Mouse (Mus musculus) embryonic facial prominence, embryonic 13.5 days (tissue): ENCODE data around the gene Trim58. TPM values are rescaled to one million over a fixed set of nuclear protein-coding genes. Genes with fewer than 3 reads are reported as not detected.

Experiments used
- ATAC-seq: fragments of 200-750 bp; cut with Nextera tagmentation; 2 replicates; pipeline ENCODE4 v1.8.0; 2017; ENCODE audit warnings: low read depth; ENCODE audit not compliant: insufficient number of reproducible peaks, insufficient read depth, low FRiP score, low TSS enrichment
- H3K27ac ChIP-seq: fragments of 300-500 bp; sonication (generic); 2 replicates; pipeline ENCODE4 v1.5.1; 2015; ENCODE audit warnings: moderate library complexity, mild to moderate bottlenecking, inconsistent platforms
- H3K27me3 ChIP-seq: fragments of 300-500 bp; sonication (generic); 2 replicates; pipeline ENCODE4 v1.6.1; 2015; ENCODE audit warnings: mild to moderate bottlenecking, inconsistent platforms
- H3K36me3 ChIP-seq: fragments of 300-500 bp; sonication (generic); 2 replicates; pipeline ENCODE4 v1.6.1; 2015; ENCODE audit warnings: mild to moderate bottlenecking, inconsistent platforms
- H3K4me1 ChIP-seq: fragments of 300-500 bp; sonication (generic); 2 replicates; pipeline ENCODE4 v1.6.1; 2015; ENCODE audit warnings: inconsistent platforms
- H3K4me2 ChIP-seq: fragments of 300-500 bp; sonication (generic); 2 replicates; pipeline ENCODE4 v1.6.1; 2015; ENCODE audit warnings: moderate library complexity, mild to moderate bottlenecking, inconsistent platforms
- H3K4me3 ChIP-seq: fragments of 300-500 bp; sonication (generic); 2 replicates; pipeline ENCODE4 v1.5.1; 2015; ENCODE audit warnings: mild to moderate bottlenecking, inconsistent platforms
- H3K9ac ChIP-seq: fragments of 300-500 bp; sonication (generic); 2 replicates; pipeline ENCODE4 v1.6.1; 2015; ENCODE audit warnings: mild to moderate bottlenecking, inconsistent platforms
- H3K9me3 ChIP-seq: fragments of 300-500 bp; sonication (generic); 2 replicates; pipeline ENCODE4 v1.6.1; 2016; ENCODE audit warnings: inconsistent platforms
- WGBS: fragments of 180-500 bp; shearing (Covaris S2); methylation state at CpG from one replicate; pipeline ENCODE4 v1.1.7; 2015; ENCODE audit warnings: mixed read lengths; 5-methylcytosine and 5-hydroxymethylcytosine counted together
- polyA plus RNA-seq: library from polyadenylated mRNA; unstranded; fragments of >200 nt; fragmentation: Nextera tagmentation; extraction: Ambion mirVana; gene quantifications from 2 replicates; pipeline ENCODE4 v1.2.1, GENCODE M21; 2015

Gene Trim58
- 0.13 and 0.23 TPM in 2 replicates for polyA plus RNA-seq

GRCm38 (mm10) chr11:58640272-58640867, at the start of gene Trim58:
Trim58 (plus strand) TSS chr11:58640465.
- whole genome bisulfite sequencing: 4% methylated on average over 34 of the region's 34 CpGs
- Histone ChIP-seq H3K9ac (peak within 1 kb of the TSS; percentile 54), H3K36me3 (no peaks in the 10 kb centered on the region), H3K4me2 (peak within 1 kb of the TSS; percentile 71), H3K9me3 (no peaks in the 10 kb centered on the region), H3K27ac (no peak within 1 kb of the TSS), H3K27me3 (peaks cover 51% of the 10 kb centered on the region), H3K4me1 (peaks cover 11% of the 10 kb centered on the region), H3K4me3 (peak within 1 kb of the TSS; percentile 40)
- ATAC-seq: no peak

DNA sequence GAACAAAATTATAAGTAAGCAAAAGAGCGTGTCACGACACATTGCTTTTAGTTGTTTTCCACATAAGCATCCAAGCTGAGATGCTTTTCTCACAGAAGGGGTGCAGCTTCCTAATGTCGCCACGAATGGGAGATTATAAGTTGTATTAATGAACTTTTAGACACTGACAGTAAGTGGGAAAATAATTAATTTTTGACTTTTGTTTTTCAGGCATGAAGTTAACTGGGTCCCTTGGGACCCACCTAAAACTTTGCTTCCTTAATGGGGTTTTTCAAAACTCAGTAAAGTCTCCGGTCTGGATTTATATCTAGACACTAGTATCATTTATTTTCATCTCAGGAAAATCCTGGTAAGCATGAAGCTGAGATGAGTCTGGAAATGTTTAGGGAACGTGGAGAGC, 45.5 kb upstream of the Trim58 start, which contains the start of gene Olfr324:
Olfr324 (plus strand) TSS at position 301 of the 400 bp plus-strand sequence.
- H3K27ac ChIP-seq: no peak within 1 kb of the TSS
- no peaks in the 10 kb centered on the region for H3K9me3 ChIP-seq
- H3K27me3 ChIP-seq: no peaks in the 10 kb centered on the region
- no peaks in the 10 kb centered on the region for H3K4me1 ChIP-seq
- no peak within 1 kb of the TSS for H3K4me3 ChIP-seq
- no peak within 1 kb of the TSS for H3K4me2 ChIP-seq
- no peak for ATAC-seq
- H3K36me3 ChIP-seq: no peaks in the 10 kb centered on the region
- H3K9ac ChIP-seq: no peak within 1 kb of the TSS
- WGBS: 70% methylated on average over 6 of the region's 6 CpGs

GRCm38 (mm10) chr11:58597837-58598236, 42.4 kb upstream of the Trim58 start:
- no peak for ATAC-seq
- Histone ChIP-seq H3K4me1 (no peaks in the 10 kb centered on the region), H3K27ac (no peak overlapping the region), H3K9ac (no peak overlapping the region), H3K9me3 (no peaks in the 10 kb centered on the region), H3K4me3 (no peak overlapping the region), H3K36me3 (no peaks in the 10 kb centered on the region), H3K4me2 (no peak overlapping the region), H3K27me3 (no peaks in the 10 kb centered on the region)
- WGBS: 86% methylated on average over 13 of the region's 13 CpGs

- H3K36me3 ChIP-seq: no peaks in the 10 kb centered on the region
- H3K4me3 ChIP-seq: no peak overlapping the region
- H3K4me2 ChIP-seq: no peak overlapping the region
- H3K27ac ChIP-seq: no peak overlapping the region
- no peak for ATAC-seq
- no peaks in the 10 kb centered on the region for H3K27me3 ChIP-seq
- no peaks in the 10 kb centered on the region for H3K4me1 ChIP-seq
- H3K9ac ChIP-seq: no peak overlapping the region
- no peaks in the 10 kb centered on the region for H3K9me3 ChIP-seq
Measured at GRCm38 (mm10) chr11:58602062-58602461, 38.2 kb upstream of the Trim58 start.

DNA sequence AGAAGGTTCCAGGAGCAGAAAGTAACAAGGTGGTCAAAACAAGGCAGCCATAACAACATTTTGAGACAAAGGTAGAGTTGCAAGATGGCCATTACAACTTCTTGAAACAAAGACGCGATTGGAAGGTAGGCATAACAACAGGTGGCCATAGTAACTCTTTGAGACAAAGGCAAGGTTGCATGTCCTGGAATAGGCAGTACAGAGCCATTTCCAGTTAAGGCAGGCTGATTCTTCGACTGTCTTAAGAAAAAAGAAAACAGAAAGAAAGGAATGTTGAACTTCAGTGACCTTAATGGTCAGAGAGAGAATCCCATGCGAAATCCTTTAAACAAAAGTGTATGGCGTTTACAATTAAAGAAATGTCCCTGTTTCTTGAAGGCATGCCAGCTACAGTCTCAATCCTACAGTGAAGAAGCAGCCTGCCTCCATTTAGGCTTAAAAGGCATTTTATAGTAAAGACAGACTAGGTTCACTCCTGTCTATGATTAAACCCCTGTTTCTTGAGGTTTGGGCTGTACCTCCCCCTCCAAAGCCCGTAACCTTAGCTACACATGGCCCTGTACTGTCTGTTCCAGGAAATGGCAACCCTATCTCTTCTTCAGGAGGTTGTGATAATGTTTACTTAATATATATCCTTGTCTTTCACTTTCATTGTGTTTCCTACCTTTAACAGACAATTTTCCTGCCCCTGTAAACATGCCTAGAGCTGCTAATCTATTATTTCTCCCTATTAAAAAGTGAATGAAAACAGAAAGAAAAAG, 37.3 kb upstream of the Trim58 start:
- H3K36me3 ChIP-seq: no peaks in the 10 kb centered on the region
- H3K27me3 ChIP-seq: no peaks in the 10 kb centered on the region
- ATAC-seq: no peak
- WGBS: 60% methylated on average over 6 of the region's 6 CpGs
- no peaks in the 10 kb centered on the region for H3K4me1 ChIP-seq
- H3K9ac ChIP-seq: no peak overlapping the region
- H3K4me2 ChIP-seq: no peak overlapping the region
- no peak overlapping the region for H3K4me3 ChIP-seq
- no peak overlapping the region for H3K27ac ChIP-seq
- no peaks in the 10 kb centered on the region for H3K9me3 ChIP-seq

DNA sequence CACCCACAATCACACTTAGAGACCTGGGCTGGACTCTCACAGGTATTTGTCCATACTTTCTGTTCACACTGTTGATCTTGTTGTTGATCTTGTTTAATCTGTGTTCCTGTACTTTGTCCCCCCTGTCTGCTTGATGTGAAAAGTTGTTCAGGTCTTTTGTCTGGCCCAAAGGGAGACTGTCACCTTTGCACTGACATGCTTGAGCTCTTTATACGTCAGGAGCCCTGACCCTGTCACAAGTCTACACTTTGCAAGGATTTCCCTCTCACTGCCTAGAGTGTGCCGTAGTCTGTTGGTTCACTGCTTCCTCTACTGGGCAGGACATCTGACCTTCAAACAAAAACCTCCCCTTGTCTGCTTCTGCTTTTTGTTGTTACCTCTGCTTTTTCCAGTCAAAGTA, 35.6 kb upstream of the Trim58 start:
- Histone ChIP-seq H3K9ac (no peak overlapping the region), H3K36me3 (no peaks in the 10 kb centered on the region), H3K27me3 (no peaks in the 10 kb centered on the region), H3K27ac (no peak overlapping the region), H3K4me3 (no peak overlapping the region), H3K4me2 (no peak overlapping the region), H3K4me1 (no peaks in the 10 kb centered on the region), H3K9me3 (no peaks in the 10 kb centered on the region)
- WGBS: 73% methylated on average over 2 of the region's 2 CpGs
- ATAC-seq: no peak

DNA sequence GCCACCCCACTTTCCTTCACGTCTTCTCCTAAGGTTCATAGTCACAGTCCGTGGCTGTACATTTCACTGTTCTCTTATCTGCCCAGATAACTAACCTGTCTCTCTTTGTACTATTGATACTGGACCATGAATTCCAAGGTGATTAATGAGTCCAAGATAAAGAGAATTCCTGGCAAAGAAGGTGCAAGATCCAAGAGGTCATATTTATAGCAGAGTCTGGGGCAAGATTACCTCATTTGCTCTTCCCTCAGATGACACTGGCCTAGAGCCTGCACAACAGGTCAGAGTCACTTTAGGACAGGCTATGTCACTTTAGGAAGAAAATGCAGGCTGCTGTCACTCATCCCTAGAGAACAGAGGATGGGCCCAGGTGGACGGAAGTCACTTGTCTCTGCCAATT, 35.0 kb upstream of the Trim58 start:
- Histone ChIP-seq H3K9me3 (no peaks in the 10 kb centered on the region), H3K27ac (no peak overlapping the region), H3K9ac (no peak overlapping the region), H3K4me2 (no peak overlapping the region), H3K36me3 (no peaks in the 10 kb centered on the region), H3K27me3 (no peaks in the 10 kb centered on the region), H3K4me1 (no peaks in the 10 kb centered on the region), H3K4me3 (no peak overlapping the region)
- WGBS: 87% methylated on average over 3 of the region's 3 CpGs
- ATAC-seq: no peak

DNA sequence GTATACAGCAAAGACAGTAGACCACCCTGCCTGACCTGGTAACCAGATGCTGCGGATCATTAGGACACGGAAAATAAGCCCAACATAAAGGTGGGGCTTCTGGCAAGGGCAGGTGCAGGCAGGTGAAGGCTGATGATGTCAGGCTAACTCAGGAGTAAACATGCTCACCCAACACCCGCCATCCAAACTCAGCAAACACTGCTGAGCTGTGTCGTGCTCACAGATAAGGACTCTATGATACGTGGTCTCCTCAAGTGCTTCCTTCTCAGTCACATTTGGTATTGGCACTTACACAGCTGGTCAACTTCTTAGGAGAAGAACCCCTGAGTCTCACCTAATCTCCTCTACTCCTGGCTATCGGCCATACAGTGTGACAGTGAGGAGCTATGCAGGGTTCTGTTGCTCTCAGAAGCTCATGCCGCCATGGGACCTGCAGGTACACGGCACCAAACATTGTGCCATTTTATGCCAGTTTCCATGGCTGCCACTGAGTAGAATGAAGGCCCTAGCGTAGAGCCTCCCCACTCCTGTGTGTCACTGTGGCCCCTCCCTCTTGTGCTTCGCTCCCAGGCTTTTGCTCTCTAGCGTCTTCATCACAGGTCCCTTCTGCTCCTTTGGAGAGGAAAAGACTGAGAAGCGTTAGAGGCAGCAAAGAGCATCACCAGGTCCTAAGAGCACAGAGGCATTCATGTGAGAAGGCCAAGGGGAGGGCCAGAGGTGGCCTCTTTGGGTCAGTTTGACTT, 33.9 kb upstream of the Trim58 start:
- H3K9ac ChIP-seq: no peak overlapping the region
- H3K4me1 ChIP-seq: no peaks in the 10 kb centered on the region
- H3K4me2 ChIP-seq: no peak overlapping the region
- no peaks in the 10 kb centered on the region for H3K9me3 ChIP-seq
- no peaks in the 10 kb centered on the region for H3K36me3 ChIP-seq
- 86% methylated on average over 12 of the region's 12 CpGs for WGBS
- H3K27me3 ChIP-seq: no peaks in the 10 kb centered on the region
- no peak overlapping the region for H3K27ac ChIP-seq
- H3K4me3 ChIP-seq: no peak overlapping the region
- ATAC-seq: no peak

DNA sequence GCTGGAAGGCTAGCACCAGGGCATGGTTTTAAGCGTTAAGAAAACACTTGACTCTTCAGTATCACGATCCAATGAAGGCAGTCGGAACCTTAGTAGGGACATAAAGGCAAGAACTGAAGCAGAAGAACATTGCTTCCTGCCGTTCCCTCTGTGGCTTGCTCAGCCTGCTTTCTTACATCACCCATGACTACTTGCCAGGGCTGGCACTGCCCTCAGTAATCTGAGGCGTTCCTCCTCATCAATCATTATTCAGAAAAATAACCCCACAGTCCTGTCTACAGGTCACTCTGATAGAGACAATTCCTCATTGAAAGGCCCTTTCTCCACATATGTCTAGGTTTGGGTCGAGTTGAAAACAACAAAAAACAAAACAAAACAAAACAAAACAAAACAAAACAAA, 33.2 kb upstream of the Trim58 start:
- H3K4me1 ChIP-seq: no peaks in the 10 kb centered on the region
- H3K4me3 ChIP-seq: no peak overlapping the region
- H3K27ac ChIP-seq: no peak overlapping the region
- no peak overlapping the region for H3K4me2 ChIP-seq
- WGBS: 87% methylated on average over 6 of the region's 6 CpGs
- H3K9me3 ChIP-seq: no peaks in the 10 kb centered on the region
- H3K36me3 ChIP-seq: no peaks in the 10 kb centered on the region
- no peak for ATAC-seq
- no peaks in the 10 kb centered on the region for H3K27me3 ChIP-seq
- H3K9ac ChIP-seq: no peak overlapping the region

- ATAC-seq: no peak
- WGBS: 77% methylated on average over 3 of the region's 3 CpGs
- Histone ChIP-seq H3K4me2 (no peak overlapping the region), H3K27me3 (no peaks in the 10 kb centered on the region), H3K4me1 (no peaks in the 10 kb centered on the region), H3K36me3 (no peaks in the 10 kb centered on the region), H3K4me3 (no peak overlapping the region), H3K27ac (no peak overlapping the region), H3K9ac (no peak overlapping the region), H3K9me3 (no peaks in the 10 kb centered on the region)
Measured at GRCm38 (mm10) chr11:58613359-58613758, 26.9 kb upstream of the Trim58 start.

DNA sequence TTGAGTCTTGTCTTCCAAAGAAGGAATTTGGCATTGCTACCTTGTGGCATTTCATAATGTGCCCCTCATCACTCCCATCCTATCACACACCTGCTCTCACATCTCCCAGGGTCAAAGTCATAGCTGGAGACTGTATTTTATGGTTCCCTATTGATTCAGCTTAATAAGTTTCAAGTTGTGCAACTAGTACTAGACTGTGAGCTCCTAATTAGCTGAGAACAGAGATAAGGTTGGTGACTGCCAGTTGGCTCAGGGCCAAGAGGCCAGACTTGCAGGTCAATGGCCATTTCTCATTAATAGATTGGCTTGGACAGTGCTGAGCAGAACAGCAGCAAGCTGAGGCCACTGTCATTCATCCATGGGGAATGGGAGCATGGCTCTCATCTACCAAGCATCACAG, 25.7 kb upstream of the Trim58 start:
- no peak for ATAC-seq

DNA sequence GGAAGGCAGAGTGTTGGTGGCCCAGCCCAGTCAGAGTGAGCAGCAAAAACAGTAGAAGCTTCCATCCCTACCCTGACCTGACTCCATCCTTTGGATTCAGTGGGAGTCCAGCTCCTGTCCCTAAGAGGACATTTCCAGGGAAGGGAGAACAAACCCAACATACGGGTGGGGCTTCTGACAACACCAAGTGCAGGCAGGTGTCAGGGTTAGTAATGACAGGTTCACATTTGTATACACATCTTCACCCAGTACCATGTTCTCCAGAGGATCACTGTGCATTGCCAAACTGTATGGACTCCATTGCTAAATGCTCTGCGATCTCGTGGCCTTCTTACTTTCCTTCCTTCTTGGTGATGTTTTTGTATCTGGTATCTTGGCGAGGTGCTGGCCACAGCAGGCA, 24.3 kb upstream of the Trim58 start, which contains the start of gene 2210407C18Rik:
2210407C18Rik (minus strand) TSS at position 101 of the 400 bp plus-strand sequence.
- Histone ChIP-seq H3K27me3 (no peaks in the 10 kb centered on the region), H3K9me3 (no peaks in the 10 kb centered on the region), H3K36me3 (no peaks in the 10 kb centered on the region), H3K4me3 (no peak within 1 kb of the TSS), H3K27ac (no peak within 1 kb of the TSS), H3K4me2 (no peak within 1 kb of the TSS), H3K4me1 (no peaks in the 10 kb centered on the region), H3K9ac (no peak within 1 kb of the TSS)
- ATAC-seq: no peak
- WGBS: 87% methylated on average over 4 of the region's 4 CpGs

More for the DNA sequence above, 25.7 kb upstream of the Trim58 start:
- no peaks in the 10 kb centered on the region for H3K36me3 ChIP-seq
- H3K27ac ChIP-seq: no peak overlapping the region
- no peak overlapping the region for H3K4me2 ChIP-seq
- H3K4me1 ChIP-seq: no peaks in the 10 kb centered on the region
- H3K9ac ChIP-seq: no peak overlapping the region
- no peak overlapping the region for H3K4me3 ChIP-seq
- H3K27me3 ChIP-seq: no peaks in the 10 kb centered on the region
- no peaks in the 10 kb centered on the region for H3K9me3 ChIP-seq
